Mouse (Mus musculus): ENCODE measurements around the gene Hcfc2. TPM values are rescaled to one million over a fixed set of nuclear protein-coding genes. Genes with fewer than 3 reads are reported as not detected.

Gene Hcfc2
- polyA plus RNA-seq, 1 experiment = 27.3 TPM

DNA sequence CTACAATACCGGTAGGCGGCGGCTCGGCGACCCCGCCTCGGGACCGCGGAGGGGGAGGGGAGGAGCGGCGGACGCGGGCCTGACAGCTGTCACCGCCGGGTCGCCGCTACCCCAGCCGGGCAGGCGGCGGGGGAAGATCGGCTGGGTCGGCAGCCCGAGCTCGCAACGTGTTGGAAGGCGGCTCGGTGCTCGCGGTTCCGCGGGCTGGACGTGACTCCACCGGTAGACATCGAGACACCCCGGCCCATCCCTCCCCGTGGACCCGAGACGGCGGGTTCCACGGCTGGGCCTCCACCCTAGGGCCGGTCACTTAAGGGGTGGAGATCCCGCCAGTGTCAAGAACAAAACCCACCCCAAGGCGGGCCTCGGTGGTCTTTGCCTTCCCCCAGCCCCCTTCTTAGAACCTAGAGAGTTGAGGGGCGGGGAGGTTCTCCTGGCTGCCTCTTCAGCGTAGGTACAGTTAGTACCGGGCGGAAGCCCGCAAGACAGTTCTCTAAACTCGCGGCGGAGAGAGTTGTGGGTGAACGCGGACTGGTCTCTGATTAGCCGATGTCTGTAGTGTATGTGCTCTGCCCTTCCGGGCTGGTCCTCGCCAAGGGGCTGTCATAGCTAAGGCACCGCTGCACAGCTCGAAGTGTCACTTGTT is 3.5 kb downstream of the Hcfc2 start:
- no peak for DNase-seq (ENCODE audit: extremely low spot score in 1 of 2, low spot score in 1 of 2)

DNA sequence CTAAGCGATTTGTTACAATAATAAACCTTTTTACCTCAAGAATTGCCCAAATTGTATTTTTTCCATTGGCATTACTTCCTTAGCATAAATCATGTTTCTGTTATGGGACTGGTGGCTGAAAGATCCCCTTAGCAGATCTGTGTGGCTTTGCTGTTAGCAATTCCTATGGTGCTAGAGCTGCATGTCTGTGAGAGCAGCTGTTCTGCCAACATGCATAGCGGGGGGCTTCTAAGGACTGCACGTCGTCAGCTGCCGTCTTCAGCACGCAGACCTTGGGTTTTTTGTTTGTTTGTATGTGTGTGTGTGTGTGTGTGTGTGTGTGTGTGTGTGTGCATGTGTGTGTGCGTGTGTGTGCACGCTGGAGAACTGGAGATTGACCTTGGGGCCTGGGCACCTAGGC is 45.4 kb downstream of the Hcfc2 start:
- no peak for DNase-seq (ENCODE audit: extremely low spot score in 1 of 2, low spot score in 1 of 2)

GRCm38 (mm10) chr10:82741876-82742275 is 45.9 kb downstream of the Hcfc2 start:
- no peak for DNase-seq (ENCODE audit: extremely low spot score in 1 of 2, low spot score in 1 of 2)

GRCm38 (mm10) chr10:82742578-82742977 is 46.6 kb downstream of the Hcfc2 start:
- no peak for DNase-seq (ENCODE audit: extremely low spot score in 1 of 2, low spot score in 1 of 2)

DNA sequence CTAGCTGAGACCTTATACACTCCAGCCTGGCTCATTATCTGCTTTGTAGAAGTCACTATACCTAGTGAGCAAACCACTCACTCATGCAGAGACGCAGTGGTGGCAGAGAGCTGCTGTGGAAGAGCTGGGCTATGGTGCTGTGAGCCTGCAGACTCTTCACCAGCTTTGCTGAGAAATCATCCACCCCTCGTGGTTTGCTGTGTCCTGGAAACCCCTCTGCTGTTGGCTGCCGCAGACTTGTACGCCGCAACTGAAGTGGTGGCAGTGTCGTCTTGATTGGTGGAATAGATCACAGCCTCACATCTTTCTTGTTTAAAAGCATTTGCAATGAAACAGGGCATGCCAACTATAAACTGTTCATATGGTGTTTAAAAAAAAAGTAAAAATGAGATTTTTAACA is 48.3 kb downstream of the Hcfc2 start:
- no peak for DNase-seq (ENCODE audit: extremely low spot score in 1 of 2, low spot score in 1 of 2)

DNA sequence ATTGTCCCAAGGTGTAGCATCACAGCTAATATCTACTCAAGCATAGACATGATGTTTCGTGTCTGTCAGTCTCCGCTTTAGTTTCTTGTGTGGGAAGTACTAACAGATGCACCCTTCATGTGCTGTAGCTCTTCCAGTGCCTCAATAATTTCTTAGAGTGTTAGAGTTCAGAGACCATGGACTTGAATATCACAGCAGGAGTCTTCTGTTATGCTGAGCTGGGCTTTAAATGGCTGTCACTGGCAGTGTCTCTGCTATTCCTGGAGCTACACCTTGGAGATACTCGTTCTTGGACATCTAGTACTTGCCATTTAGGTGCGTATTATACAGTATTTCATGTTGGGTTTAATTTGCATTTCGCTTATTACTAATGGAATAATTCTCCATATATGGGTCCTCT is 49.3 kb downstream of the Hcfc2 start:
- DNase-seq (ENCODE audit: extremely low spot score in 1 of 2, low spot score in 1 of 2) = no peak

- DNase-seq (ENCODE audit: extremely low spot score in 1 of 2, low spot score in 1 of 2) = no peak
Measured at GRCm38 (mm10) chr10:82746988-82747850, 51.3 kb downstream of the Hcfc2 start.

DNA sequence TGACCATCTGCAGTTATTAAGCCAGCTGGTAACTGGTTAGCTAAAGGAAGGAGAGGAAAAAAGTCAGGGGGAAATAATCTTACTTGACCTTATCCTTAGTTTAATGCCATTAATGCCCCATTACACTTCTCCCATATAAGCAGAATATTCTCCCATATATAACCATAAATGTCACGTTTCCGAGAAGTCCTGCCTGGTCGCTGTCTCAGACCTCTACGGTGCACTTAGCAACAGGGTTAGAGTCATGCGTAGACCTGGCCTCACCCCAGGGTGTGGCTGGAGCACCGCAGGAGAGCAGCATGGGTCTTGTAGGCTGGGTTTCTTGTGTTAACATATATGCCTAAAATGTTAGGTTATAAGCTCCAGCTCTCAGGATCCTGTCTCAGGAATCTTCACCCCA is 54.8 kb downstream of the Hcfc2 start:
- DNase-seq (ENCODE audit: extremely low spot score in 1 of 2, low spot score in 1 of 2) = no peak

GRCm38 (mm10) chr10:82752921-82753320 is 57.0 kb downstream of the Hcfc2 start:
- DNase-seq (ENCODE audit: extremely low spot score in 1 of 2, low spot score in 1 of 2) = no peak

DNA sequence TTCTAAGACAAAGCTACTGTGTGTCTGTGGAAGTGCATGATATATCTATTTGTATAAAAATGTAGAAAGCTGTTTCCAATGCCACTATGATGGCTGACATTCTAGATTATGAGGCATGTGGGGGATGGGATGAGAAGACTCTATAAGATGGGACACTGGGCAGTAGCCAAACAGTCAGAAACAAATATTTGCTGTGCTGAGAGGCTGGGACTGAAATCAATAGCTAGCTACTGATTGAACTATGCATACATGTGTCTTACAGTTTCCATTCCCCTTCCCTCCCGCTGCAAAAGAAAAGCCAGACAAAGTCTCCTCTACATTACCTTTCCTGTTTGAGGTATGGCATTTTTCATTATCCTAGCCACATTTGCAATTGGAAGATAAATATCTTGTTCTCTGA is 58.7 kb downstream of the Hcfc2 start:
- DNase-seq (ENCODE audit: extremely low spot score in 1 of 2, low spot score in 1 of 2) = no peak

DNA sequence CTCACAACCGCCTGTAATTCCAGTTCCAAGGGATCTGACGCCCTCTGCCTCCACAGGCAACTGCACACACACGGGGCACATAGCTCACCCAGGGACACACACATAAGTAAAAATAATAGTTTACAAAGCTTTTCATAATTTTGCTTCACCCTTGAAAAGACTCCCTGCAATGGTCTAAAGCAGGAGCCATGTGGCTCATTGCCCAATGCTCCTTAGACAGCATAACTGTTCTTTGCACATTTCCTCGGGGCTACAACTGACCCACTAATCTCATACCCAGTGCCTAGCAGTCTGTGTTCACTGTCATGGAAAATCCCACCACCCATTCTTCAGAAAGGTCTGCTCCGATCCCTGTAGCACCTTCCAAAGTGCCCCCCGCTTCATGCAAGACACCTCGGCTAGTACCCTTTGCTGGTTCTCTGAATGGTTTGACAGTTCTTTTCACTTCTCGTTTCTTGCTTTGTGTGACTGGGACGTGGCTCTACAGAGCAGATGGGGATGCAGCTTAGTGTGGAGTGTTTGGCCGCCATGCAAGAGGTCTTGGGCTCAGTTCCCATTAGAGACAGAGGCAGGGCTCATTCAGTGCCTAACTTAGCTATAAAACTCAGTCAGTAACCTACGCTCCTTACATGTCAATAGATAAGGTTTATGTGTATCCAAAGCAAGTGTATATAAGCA is 59.4 kb downstream of the Hcfc2 start:
- DNase-seq (ENCODE audit: extremely low spot score in 1 of 2, low spot score in 1 of 2) = no peak

DNA sequence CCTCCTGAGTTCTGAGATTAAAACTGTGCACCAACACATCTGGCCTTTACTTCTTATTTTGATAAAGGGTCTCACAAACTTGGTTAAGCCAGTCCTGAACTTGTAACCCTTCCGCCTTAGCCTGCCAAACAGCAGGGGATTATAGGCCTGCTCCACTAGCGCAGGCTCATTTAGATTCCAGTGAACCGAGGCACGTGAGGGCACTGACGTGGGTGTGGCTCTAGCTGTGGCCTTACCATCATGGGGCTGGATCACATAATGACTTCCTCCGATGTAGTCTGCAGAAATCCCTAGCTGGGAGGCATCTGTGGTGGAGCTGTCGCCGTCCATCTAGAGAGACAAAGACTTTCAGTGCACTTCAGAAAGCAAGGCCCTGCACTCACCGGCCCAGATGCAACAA is 60.5 kb downstream of the Hcfc2 start:
- no peak for DNase-seq (ENCODE audit: extremely low spot score in 1 of 2, low spot score in 1 of 2)

DNA sequence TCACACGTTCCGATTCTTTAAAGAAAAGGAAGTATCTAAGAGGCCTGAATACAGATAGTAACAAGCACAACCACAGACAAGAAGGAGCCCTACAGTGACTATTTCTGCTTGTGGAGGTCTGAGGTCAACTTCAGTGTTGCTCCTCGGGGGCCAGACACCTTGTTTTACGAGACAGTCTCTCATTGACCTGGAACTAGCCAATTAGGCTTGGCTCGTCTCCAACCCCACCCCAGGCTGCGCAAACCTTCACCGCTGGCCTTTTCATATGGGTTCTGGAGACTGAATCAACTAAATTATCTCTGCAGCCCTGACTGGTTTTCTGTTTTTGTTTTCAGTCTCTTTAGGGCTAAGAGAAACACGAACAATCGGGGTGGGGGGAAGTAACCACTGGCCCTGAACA is 61.4 kb downstream of the Hcfc2 start:
- no peak for DNase-seq (ENCODE audit: extremely low spot score in 1 of 2, low spot score in 1 of 2)

GRCm38 (mm10) chr10:82758368-82758767 is 62.4 kb downstream of the Hcfc2 start:
- no peak for DNase-seq (ENCODE audit: extremely low spot score in 1 of 2, low spot score in 1 of 2)

DNA sequence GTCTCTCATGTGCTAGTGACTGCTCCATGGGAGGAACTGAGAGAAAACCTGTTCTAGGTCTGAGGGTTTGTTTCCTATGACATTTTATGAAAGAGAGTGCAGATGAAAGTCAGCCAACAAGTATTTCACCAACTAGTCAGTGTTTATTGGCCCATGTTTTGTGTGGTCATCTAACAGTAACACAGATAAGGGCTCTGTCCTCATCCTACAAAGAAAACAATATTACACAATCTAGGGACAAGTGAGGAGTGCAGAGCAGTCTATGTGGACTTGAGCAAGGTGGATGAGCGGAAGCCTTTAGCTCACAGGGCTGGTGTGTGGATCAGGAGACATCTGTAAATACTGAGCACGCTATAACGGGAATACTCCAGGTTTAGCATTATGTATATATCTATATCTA is 62.9 kb downstream of the Hcfc2 start:
- no peak for DNase-seq (ENCODE audit: extremely low spot score in 1 of 2, low spot score in 1 of 2)

DNA sequence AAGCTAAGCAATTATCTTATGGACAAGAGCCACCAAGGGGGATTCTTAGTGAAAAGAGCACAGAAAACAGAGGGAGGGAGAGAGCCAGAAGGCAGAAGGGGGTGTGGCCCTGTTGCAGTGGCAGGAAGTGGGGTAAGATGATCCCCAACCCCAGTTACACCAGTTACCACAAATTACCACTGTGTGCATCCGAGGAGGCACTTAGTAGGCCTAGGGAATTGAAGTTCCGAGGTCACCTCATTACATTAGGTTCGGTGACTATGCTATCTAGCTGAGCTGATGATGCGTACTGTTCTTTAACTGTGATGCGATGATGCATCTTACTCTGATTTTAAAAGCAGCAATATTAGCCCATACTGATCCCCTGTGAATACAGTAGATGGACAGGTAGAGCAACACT is 63.7 kb downstream of the Hcfc2 start:
- DNase-seq (ENCODE audit: extremely low spot score in 1 of 2, low spot score in 1 of 2) = no peak

DNA sequence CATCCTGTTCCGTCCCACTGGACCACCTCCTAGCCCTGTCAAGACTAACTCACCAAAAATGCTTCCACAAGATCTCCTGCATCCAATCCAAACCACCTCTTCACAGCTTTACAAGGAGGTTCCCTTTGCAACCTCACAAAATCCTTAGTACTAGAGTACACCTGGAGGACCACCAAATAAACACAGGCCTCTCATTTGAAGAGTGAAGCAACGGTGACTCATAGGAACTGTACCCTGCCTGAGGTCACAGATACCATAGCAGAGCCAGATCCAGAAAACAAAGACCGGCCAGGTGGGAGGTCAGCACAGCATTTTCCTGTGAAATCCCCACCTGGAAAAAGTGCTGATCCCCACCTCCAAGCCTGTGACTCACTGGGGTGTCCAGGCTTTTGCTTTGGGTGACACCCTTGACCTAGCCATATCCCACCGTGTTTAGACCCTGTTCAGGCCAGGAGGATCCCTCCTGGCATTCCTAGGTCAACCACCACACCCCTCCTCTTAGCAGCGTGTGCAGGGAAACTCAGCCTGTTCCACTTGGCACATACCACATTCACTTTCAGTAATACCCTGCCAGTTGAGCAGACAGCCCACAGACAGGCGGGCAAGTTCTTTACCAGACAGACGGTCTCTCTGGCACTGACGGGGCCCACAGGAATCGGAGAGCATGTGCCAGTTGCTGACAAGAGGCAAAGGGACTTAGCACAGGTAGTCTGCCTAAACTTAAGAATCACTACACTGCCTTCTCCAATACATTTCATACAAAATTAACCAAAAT is 65.3 kb downstream of the Hcfc2 start:
- peak in 1 of 2 experiments; percentile 55 for DNase-seq (ENCODE audit: extremely low spot score in 1 of 2, low spot score in 1 of 2)

- DNase-seq (ENCODE audit: extremely low spot score in 1 of 2, low spot score in 1 of 2) = peak in 1 of 2 experiments; percentile 54
Measured at GRCm38 (mm10) chr10:82762756-82763681, 67.1 kb downstream of the Hcfc2 start.

GRCm38 (mm10) chr10:82763840-82764631 is 68.1 kb downstream of the Hcfc2 start, which contains the start of gene Nfyb:
Gene Nfyb, minus strand, starts transcription at chr10:82764144.
- DNase-seq (ENCODE audit: extremely low spot score in 1 of 2, low spot score in 1 of 2) = peak; percentile 95 to 98
